Mouse (Mus musculus): ENCODE measurements around the gene Stk38. TPM values are rescaled to one million over a fixed set of nuclear protein-coding genes. Genes with fewer than 3 reads are reported as not detected.
"Not testable (repeated sequence)": the region's sequence is repeated elsewhere in the genome, so short reads cannot be mapped to it uniquely, and the experiment has no call there.

The Stk38 gene
- polyA plus RNA-seq, 1 experiment from 2014 or later: 71.0 TPM

GRCm38 (mm10) chr17:29035506-29035905, 27.7 kb upstream of the Stk38 start:
- Histone ChIP-seq H3K9ac (peak overlapping the region; percentile 69), H3K4me2 (peak overlapping the region; percentile 88), H3K4me3 (peak overlapping the region; percentile 88), H3K27me3 (replicated peaks) (no peaks in the 10 kb centered on the region), H3K36me3 (peaks cover 51% of the 10 kb centered on the region), H3K27ac (replicated peaks) (no peak overlapping the region), H3K4me1 (peaks cover 58% of the 10 kb centered on the region), H3K9me3 (no peaks in the 10 kb centered on the region)
- no peak for ATAC-seq (ENCODE audit: extremely low read depth, insufficient number of reproducible peaks, low FRiP score, low TSS enrichment)

GRCm38 (mm10) chr17:29034264-29034663, 26.5 kb upstream of the Stk38 start:
- H3K36me3 ChIP-seq: peaks cover 39% of the 10 kb centered on the region
- H3K4me3 ChIP-seq: peak overlapping the region; percentile 88
- H3K9ac ChIP-seq: peak overlapping the region; percentile 100
- H3K9me3 ChIP-seq: no peaks in the 10 kb centered on the region
- peak overlapping the region; percentile 88 for H3K4me2 ChIP-seq
- peak overlapping the region; percentile 99 for H3K27ac ChIP-seq (replicated peaks)
- H3K27me3 ChIP-seq (replicated peaks): no peaks in the 10 kb centered on the region
- peaks cover 49% of the 10 kb centered on the region for H3K4me1 ChIP-seq
- ATAC-seq (ENCODE audit: extremely low read depth, insufficient number of reproducible peaks, low FRiP score, low TSS enrichment): no peak

GRCm38 (mm10) chr17:29033569-29034061, 25.8 kb upstream of the Stk38 start:
- no peaks in the 10 kb centered on the region for H3K9me3 ChIP-seq
- H3K9ac ChIP-seq: peak overlapping the region; percentile 100
- no peaks in the 10 kb centered on the region for H3K27me3 ChIP-seq (replicated peaks)
- no peak for ATAC-seq (ENCODE audit: extremely low read depth, insufficient number of reproducible peaks, low FRiP score, low TSS enrichment)
- H3K36me3 ChIP-seq: peaks cover 32% of the 10 kb centered on the region
- H3K4me2 ChIP-seq: peak overlapping the region; percentile 88
- peaks cover 45% of the 10 kb centered on the region for H3K4me1 ChIP-seq
- H3K4me3 ChIP-seq: peak overlapping the region; percentile 88
- peak overlapping the region; percentile 99 for H3K27ac ChIP-seq (replicated peaks)
- WGBS: 1% methylated on average over 6 of the region's 6 CpGs

- WGBS: under 1% methylated on average over 77 of the region's 77 CpGs
- H3K27me3 ChIP-seq (replicated peaks): no peaks in the 10 kb centered on the region
- H3K4me2 ChIP-seq: peak within 1 kb of the TSS; percentile 88
- peaks cover 21% of the 10 kb centered on the region for H3K36me3 ChIP-seq
- peaks cover 36% of the 10 kb centered on the region for H3K4me1 ChIP-seq
- peak within 1 kb of the TSS; percentile 88 for H3K4me3 ChIP-seq
- H3K9me3 ChIP-seq: no peaks in the 10 kb centered on the region
- peak; percentile 98 for ATAC-seq (ENCODE audit: extremely low read depth, insufficient number of reproducible peaks, low FRiP score, low TSS enrichment)
- peak within 1 kb of the TSS; percentile 100 for H3K9ac ChIP-seq
- H3K27ac ChIP-seq (replicated peaks): peak within 1 kb of the TSS; percentile 99
These were observed 24.7 kb upstream of the Stk38 start, which contains the start of gene Srsf3 for GRCm38 (mm10) chr17:29032274-29033069. TSS of gene Srsf3 (plus strand) at chr17:29032628.

GRCm38 (mm10) chr17:29031771-29032273, 24.0 kb upstream of the Stk38 start:
- Histone ChIP-seq H3K36me3 (peaks cover 14% of the 10 kb centered on the region), H3K4me1 (peaks cover 30% of the 10 kb centered on the region), H3K27me3 (replicated peaks) (no peaks in the 10 kb centered on the region), H3K27ac (replicated peaks) (peak overlapping the region; percentile 99), H3K9me3 (no peaks in the 10 kb centered on the region), H3K4me3 (peak overlapping the region; percentile 88), H3K4me2 (peak overlapping the region; percentile 75), H3K9ac (peak overlapping the region; percentile 100)
- WGBS: 1% methylated on average over 26 of the region's 26 CpGs
- no peak; the same call in none of the 2 replicates for ATAC-seq (ENCODE audit: extremely low read depth, insufficient number of reproducible peaks, low FRiP score, low TSS enrichment)

GRCm38 (mm10) chr17:29031085-29031711, 23.4 kb upstream of the Stk38 start:
- Histone ChIP-seq H3K4me2 (peak overlapping the region; percentile 75), H3K9ac (peak overlapping the region; percentile 100), H3K4me3 (peak overlapping the region; percentile 88), H3K4me1 (peaks cover 30% of the 10 kb centered on the region), H3K27ac (replicated peaks) (peak overlapping the region; percentile 99)
- not testable (repeated sequence) for H3K36me3 ChIP-seq; ATAC-seq (ENCODE audit: extremely low read depth, insufficient number of reproducible peaks, low FRiP score, low TSS enrichment); H3K27me3 ChIP-seq (replicated peaks); H3K9me3 ChIP-seq
- WGBS: 54% methylated on average over 7 of the region's 7 CpGs

GRCm38 (mm10) chr17:29030321-29031034, 22.7 kb upstream of the Stk38 start:
- H3K9ac ChIP-seq: no peak overlapping the region
- no peaks in the 10 kb centered on the region for H3K27me3 ChIP-seq (replicated peaks)
- no peaks in the 10 kb centered on the region for H3K9me3 ChIP-seq
- 80% methylated on average over 6 of the region's 6 CpGs for WGBS
- no peak overlapping the region for H3K27ac ChIP-seq (replicated peaks)
- no peak overlapping the region for H3K4me3 ChIP-seq
- ATAC-seq (ENCODE audit: extremely low read depth, insufficient number of reproducible peaks, low FRiP score, low TSS enrichment): no peak
- peaks cover 29% of the 10 kb centered on the region for H3K4me1 ChIP-seq
- H3K4me2 ChIP-seq: no peak overlapping the region
- H3K36me3 ChIP-seq: peaks cover 1% of the 10 kb centered on the region

GRCm38 (mm10) chr17:29026652-29027356, 19.0 kb upstream of the Stk38 start:
- ATAC-seq (ENCODE audit: extremely low read depth, insufficient number of reproducible peaks, low FRiP score, low TSS enrichment): no peak
- Histone ChIP-seq H3K4me3 (no peak overlapping the region), H3K4me2 (peak overlapping the region; percentile 18; the same call in 1 of the 2 replicates), H3K9ac (no peak overlapping the region), H3K27me3 (replicated peaks) (no peaks in the 10 kb centered on the region; the same call in 1 of the 2 replicates), H3K9me3 (no peaks in the 10 kb centered on the region), H3K27ac (replicated peaks) (peak overlapping the region; percentile 75), H3K4me1 (peaks cover 36% of the 10 kb centered on the region), H3K36me3 (no peaks in the 10 kb centered on the region)
- 38% methylated on average over 5 of the region's 5 CpGs for WGBS

GRCm38 (mm10) chr17:29024896-29025565, 17.2 kb upstream of the Stk38 start:
- Histone ChIP-seq H3K4me2 (peak overlapping the region; percentile 31), H3K4me3 (no peak overlapping the region), H3K9me3 (no peaks in the 10 kb centered on the region), H3K4me1 (peaks cover 29% of the 10 kb centered on the region), H3K9ac (no peak overlapping the region), H3K27ac (replicated peaks) (peak overlapping the region; percentile 75), H3K36me3 (no peaks in the 10 kb centered on the region), H3K27me3 (replicated peaks) (no peaks in the 10 kb centered on the region; the same call in 1 of the 2 replicates)
- ATAC-seq (ENCODE audit: extremely low read depth, insufficient number of reproducible peaks, low FRiP score, low TSS enrichment): no peak
- 36% methylated on average over 10 of the region's 10 CpGs for WGBS

Measured in heart, embryonic 13.5 days (tissue).